Mouse (Mus musculus): ENCODE measurements at regions not wholly inside any gene's neighbourhood (a gene's known extent, or its start where the extent isn't known, plus 50 kb on each side); places are given as distances from the start of the nearest gene placed in this dataset.

- Histone ChIP-seq H3K9me3 (no peaks in the 10 kb centered on the region), H3K27ac (replicated peaks) (no peak overlapping the region), H3K4me3 (no peak overlapping the region), H3K4me2 (no peak overlapping the region), H3K27me3 (no peaks in the 10 kb centered on the region), H3K9ac (no peak overlapping the region), H3K36me3 (no peaks in the 10 kb centered on the region), H3K4me1 (replicated peaks) (no peaks in the 10 kb centered on the region)
- ATAC-seq (ENCODE audit: low FRiP score, low read depth) = no peak
- WGBS = 92% methylated on average over 12 of the region's 12 CpGs
Measured at GRCm38 (mm10) chr17:85508386-85508785, 105.0 kb upstream of the Six3 start.

GRCm38 (mm10) chr17:85512971-85513370, 100.4 kb upstream of the Six3 start:
- H3K4me2 ChIP-seq = no peak overlapping the region
- ATAC-seq (ENCODE audit: low FRiP score, low read depth) = no peak
- H3K27ac ChIP-seq (replicated peaks) = no peak overlapping the region
- WGBS = 94% methylated on average over 4 of the region's 4 CpGs
- no peak overlapping the region for H3K4me3 ChIP-seq
- no peak overlapping the region for H3K9ac ChIP-seq
- no peaks in the 10 kb centered on the region for H3K36me3 ChIP-seq
- no peaks in the 10 kb centered on the region for H3K9me3 ChIP-seq
- H3K27me3 ChIP-seq = no peaks in the 10 kb centered on the region
- no peaks in the 10 kb centered on the region for H3K4me1 ChIP-seq (replicated peaks)

GRCm38 (mm10) chr17:85513936-85514335, 99.5 kb upstream of the Six3 start:
- ATAC-seq (ENCODE audit: low FRiP score, low read depth) = no peak
- H3K27me3 ChIP-seq = no peaks in the 10 kb centered on the region
- no peaks in the 10 kb centered on the region for H3K36me3 ChIP-seq
- no peak overlapping the region for H3K9ac ChIP-seq
- no peak overlapping the region for H3K4me3 ChIP-seq
- H3K9me3 ChIP-seq = no peaks in the 10 kb centered on the region
- H3K4me2 ChIP-seq = no peak overlapping the region
- WGBS = 97% methylated on average over 4 of the region's 4 CpGs
- no peaks in the 10 kb centered on the region for H3K4me1 ChIP-seq (replicated peaks)
- no peak overlapping the region for H3K27ac ChIP-seq (replicated peaks)

- H3K4me2 ChIP-seq = no peak overlapping the region
- no peak overlapping the region for H3K9ac ChIP-seq
- WGBS = 83% methylated on average over 7 of the region's 7 CpGs
- no peak for ATAC-seq (ENCODE audit: low FRiP score, low read depth)
- no peaks in the 10 kb centered on the region for H3K27me3 ChIP-seq
- no peak overlapping the region for H3K4me3 ChIP-seq
- no peaks in the 10 kb centered on the region for H3K4me1 ChIP-seq (replicated peaks)
- no peaks in the 10 kb centered on the region for H3K9me3 ChIP-seq
- no peaks in the 10 kb centered on the region for H3K36me3 ChIP-seq
- H3K27ac ChIP-seq (replicated peaks) = no peak overlapping the region
Measured at GRCm38 (mm10) chr17:85514396-85514795, 99.0 kb upstream of the Six3 start.

- 49% methylated on average over 3 of the region's 3 CpGs for WGBS
- Histone ChIP-seq H3K27me3 (no peaks in the 10 kb centered on the region), H3K4me1 (replicated peaks) (no peaks in the 10 kb centered on the region), H3K4me2 (no peak overlapping the region), H3K4me3 (no peak overlapping the region), H3K9ac (no peak overlapping the region), H3K9me3 (no peaks in the 10 kb centered on the region), H3K36me3 (no peaks in the 10 kb centered on the region), H3K27ac (replicated peaks) (no peak overlapping the region)
- no peak for ATAC-seq (ENCODE audit: low FRiP score, low read depth)
Measured at GRCm38 (mm10) chr17:85517301-85517700, 96.1 kb upstream of the Six3 start.

GRCm38 (mm10) chr17:85518513-85518912, 94.9 kb upstream of the Six3 start:
- Histone ChIP-seq H3K4me3 (no peak overlapping the region), H3K27ac (replicated peaks) (no peak overlapping the region), H3K9me3 (no peaks in the 10 kb centered on the region), H3K36me3 (no peaks in the 10 kb centered on the region), H3K9ac (no peak overlapping the region), H3K27me3 (no peaks in the 10 kb centered on the region), H3K4me1 (replicated peaks) (no peaks in the 10 kb centered on the region), H3K4me2 (no peak overlapping the region)
- ATAC-seq (ENCODE audit: low FRiP score, low read depth) = no peak
- WGBS = 96% methylated on average over 6 of the region's 6 CpGs

DNA sequence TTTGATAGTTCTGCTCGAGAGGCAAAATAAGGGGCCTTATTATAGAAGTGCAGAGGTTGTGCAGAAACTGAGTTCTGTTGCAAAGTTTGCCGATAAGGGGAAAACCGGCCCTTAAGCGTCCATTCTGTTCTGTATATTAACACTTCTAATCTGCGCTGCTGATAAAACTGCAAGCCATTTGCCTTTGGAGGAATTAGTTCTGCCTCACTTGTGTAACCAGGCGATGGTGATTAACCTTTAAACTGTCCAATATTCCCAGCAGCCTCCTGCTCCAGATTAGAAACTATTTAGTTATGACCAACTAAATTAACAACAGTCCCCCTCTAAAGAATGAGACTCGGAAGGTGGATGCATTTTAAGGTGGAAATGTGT, 86.1 kb upstream of the Six3 start:
- Histone ChIP-seq H3K4me1 (replicated peaks) (0 out of 2 replicates have a peak, but pooled peaks cover 4% of the 10 kb centered on the region), H3K9me3 (no peaks in the 10 kb centered on the region), H3K4me3 (no peak overlapping the region), H3K9ac (no peak overlapping the region), H3K27ac (replicated peaks) (no peak overlapping the region), H3K27me3 (no peaks in the 10 kb centered on the region; the same call in 1 of the 2 replicates), H3K4me2 (no peak overlapping the region), H3K36me3 (no peaks in the 10 kb centered on the region)
- WGBS = 54% methylated on average over 7 of the region's 7 CpGs
- ATAC-seq (ENCODE audit: low FRiP score, low read depth) = no peak

DNA sequence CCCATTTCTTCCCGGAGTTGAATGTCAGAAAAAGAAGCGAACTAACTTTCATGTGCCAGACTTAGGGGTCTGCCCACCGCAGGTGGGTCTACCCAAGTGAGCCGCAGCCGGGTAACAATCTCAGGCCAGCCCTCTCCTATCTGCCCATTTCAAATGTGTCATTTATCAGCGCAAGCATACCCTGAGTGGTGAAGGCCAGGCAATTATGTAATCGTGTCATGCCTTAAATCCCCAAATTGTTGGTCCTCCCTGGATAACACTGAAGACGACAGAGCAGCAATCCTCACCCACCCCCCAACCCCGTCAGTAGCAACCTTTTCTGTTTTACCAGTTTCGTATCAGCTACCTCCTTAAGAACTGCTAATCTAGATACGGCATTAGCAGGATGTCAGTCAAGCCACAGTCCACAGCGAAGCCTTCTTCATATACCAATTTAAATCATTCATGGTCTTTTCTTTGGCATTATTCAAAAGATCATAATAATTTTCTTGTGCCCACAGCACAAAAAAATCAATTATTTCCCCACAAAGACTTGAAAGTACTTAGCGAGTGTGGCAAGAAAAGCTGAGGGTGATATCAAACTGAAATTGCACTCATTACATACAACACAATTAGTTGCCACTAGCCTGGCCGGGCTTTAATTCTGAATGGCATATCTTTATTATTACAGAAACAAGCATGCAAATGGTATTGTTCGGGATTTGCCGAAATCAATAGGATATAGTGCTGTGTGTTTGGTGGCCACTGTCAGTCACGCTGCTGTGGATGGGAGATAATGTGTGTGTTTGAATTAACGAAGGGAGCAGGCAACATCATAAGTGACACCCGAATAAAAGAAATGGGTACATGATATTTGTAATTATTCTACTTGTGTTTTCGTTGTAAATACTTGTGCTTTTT, 85.1 kb upstream of the Six3 start:
- H3K4me1 ChIP-seq (replicated peaks) = 0 out of 2 replicates have a peak, but pooled peaks cover 4% of the 10 kb centered on the region
- no peak overlapping the region for H3K27ac ChIP-seq (replicated peaks)
- no peaks in the 10 kb centered on the region; the same call in 1 of the 2 replicates for H3K27me3 ChIP-seq
- no peak for ATAC-seq (ENCODE audit: low FRiP score, low read depth)
- no peak overlapping the region for H3K9ac ChIP-seq
- H3K9me3 ChIP-seq = no peaks in the 10 kb centered on the region
- H3K4me3 ChIP-seq = no peak overlapping the region
- WGBS = 55% methylated on average over 20 of the region's 20 CpGs
- no peaks in the 10 kb centered on the region for H3K36me3 ChIP-seq
- H3K4me2 ChIP-seq = no peak overlapping the region

DNA sequence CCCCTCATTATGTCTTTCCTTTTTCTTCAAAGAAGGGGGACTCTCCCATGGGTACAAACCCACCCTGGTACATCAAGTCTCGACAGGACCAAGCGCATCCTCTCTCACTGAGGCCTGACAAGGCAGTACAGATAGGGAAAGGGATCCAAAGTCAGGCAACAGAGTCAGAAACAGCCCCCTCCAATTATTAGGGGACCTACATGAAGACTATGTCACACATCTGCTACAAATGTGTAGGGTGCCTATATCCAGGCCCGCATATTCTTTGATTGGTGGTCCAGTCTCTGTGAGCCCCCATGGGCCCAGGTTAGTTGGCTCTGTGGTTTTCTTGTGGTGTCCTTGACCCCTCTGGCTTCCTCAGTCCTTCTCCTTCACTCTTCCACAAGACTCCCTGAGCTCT, 77.1 kb upstream of the Six3 start:
- Histone ChIP-seq H3K9me3 (no peaks in the 10 kb centered on the region), H3K27ac (replicated peaks) (no peak overlapping the region), H3K9ac (no peak overlapping the region), H3K4me3 (no peak overlapping the region), H3K4me1 (replicated peaks) (no peaks in the 10 kb centered on the region), H3K27me3 (peaks cover 3% of the 10 kb centered on the region; the same call in 1 of the 2 replicates), H3K36me3 (no peaks in the 10 kb centered on the region), H3K4me2 (no peak overlapping the region)
- no peak for ATAC-seq (ENCODE audit: low FRiP score, low read depth)
- 92% methylated on average over 3 of the region's 3 CpGs for WGBS

- Histone ChIP-seq H3K27me3 (no peaks in the 10 kb centered on the region), H3K9me3 (no peaks in the 10 kb centered on the region), H3K4me3 (no peak overlapping the region), H3K4me2 (no peak overlapping the region), H3K27ac (replicated peaks) (no peak overlapping the region), H3K9ac (no peak overlapping the region), H3K4me1 (replicated peaks) (no peaks in the 10 kb centered on the region), H3K36me3 (no peaks in the 10 kb centered on the region)
- WGBS = 92% methylated on average over 2 of the region's 2 CpGs
- no peak for ATAC-seq (ENCODE audit: low FRiP score, low read depth)
Measured at GRCm38 (mm10) chr17:85541258-85541777, 72.1 kb upstream of the Six3 start.

DNA sequence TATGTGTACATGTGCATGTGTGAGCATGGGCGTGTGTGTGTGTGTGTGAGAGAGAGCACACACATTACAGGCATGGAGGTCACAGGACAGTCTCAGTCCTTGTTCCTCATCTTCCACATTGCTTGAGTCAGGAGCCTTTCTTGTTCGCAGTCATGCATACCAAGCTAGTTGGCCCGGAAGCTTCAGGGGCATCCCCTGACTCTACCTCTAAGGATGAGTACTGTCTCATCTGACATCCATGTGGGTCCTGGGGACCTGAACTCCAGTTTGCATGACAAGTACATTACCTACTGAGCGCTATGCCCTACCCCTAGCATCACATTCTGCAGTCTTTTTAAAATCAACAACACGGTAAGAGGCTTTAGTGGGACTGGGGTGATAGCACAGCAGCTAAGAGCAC, 65.3 kb upstream of the Six3 start:
- Histone ChIP-seq H3K27ac (replicated peaks) (no peak overlapping the region), H3K27me3 (no peaks in the 10 kb centered on the region), H3K4me1 (replicated peaks) (no peaks in the 10 kb centered on the region), H3K9me3 (no peaks in the 10 kb centered on the region), H3K9ac (no peak overlapping the region), H3K4me2 (no peak overlapping the region), H3K36me3 (no peaks in the 10 kb centered on the region), H3K4me3 (no peak overlapping the region)
- WGBS = 94% methylated on average over 5 of the region's 5 CpGs
- ATAC-seq (ENCODE audit: low FRiP score, low read depth) = no peak

DNA sequence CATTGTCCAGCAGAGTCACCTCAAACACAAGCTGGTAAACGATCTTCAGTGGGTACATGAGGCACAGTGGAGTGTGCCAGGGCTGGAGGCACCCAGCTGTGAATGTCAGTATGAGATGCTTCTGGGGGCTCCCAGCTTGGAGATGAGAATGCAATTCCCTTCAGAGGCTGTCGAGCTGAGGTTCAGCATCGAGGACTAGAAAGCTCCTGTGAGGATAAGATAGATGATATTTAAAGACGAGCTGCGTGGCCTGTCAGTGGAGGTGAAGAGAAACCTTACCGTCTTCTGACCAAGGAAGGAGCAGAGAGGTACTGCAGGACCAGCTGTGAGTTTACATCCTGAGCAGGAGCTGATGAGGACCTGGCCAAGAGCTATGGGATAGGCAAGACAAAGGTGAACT, 52.4 kb upstream of the Six3 start:
- no peak overlapping the region for H3K27ac ChIP-seq (replicated peaks)

More for the DNA sequence above, 52.4 kb upstream of the Six3 start:
- Histone ChIP-seq H3K27me3 (no peaks in the 10 kb centered on the region), H3K4me2 (no peak overlapping the region), H3K4me1 (replicated peaks) (no peaks in the 10 kb centered on the region; the same call in 1 of the 2 replicates), H3K9ac (no peak overlapping the region), H3K9me3 (no peaks in the 10 kb centered on the region; the same call in 1 of the 2 replicates), H3K4me3 (no peak overlapping the region), H3K36me3 (no peaks in the 10 kb centered on the region)
- 81% methylated on average over 6 of the region's 6 CpGs for WGBS
- no peak for ATAC-seq (ENCODE audit: low FRiP score, low read depth)
